Mouse (Mus musculus): ENCODE results near the gene Gm7792.
"Not testable (repeated sequence)": the region's sequence is repeated elsewhere in the genome, so short reads cannot be mapped to it uniquely, and the experiment has no call there.

Gm7792 gene

DNA sequence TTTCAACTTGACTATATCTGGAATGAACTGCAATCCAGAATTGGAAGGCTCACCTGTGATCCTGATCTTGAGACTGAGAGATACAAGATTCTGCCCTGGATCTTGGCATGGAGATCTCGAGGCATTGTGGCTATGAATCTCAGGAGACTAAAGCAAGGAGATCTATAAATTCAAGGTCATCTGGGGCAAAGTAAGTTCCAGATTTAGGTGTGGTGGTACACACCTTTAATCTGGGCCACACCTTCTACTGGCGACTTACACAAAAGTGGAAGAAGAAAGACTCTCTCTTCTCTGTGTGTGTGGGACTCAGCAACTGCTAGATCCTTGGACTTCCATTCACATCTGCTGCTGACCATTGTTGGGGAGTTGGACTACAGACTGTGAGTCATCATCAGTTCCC lies at the start of gene Gm7792:
TSS of gene Gm7792 (plus strand) at position 301 of the 400 bp plus-strand sequence.
- DNase-seq, result not testable (repeated sequence)
